Mouse (Mus musculus) midbrain, embryonic 16.5 days (tissue): ENCODE results near the gene Zfp967. TPM values are rescaled to one million over a fixed set of nuclear protein-coding genes. Genes with fewer than 3 reads are reported as not detected.
"Not testable (repeated sequence)": the region's sequence is repeated elsewhere in the genome, so short reads cannot be mapped to it uniquely, and the experiment has no call there.

Experiments used
- ATAC-seq: fragments of 200-750 bp; cut with Nextera tagmentation; 2 replicates; pipeline ENCODE4 v1.8.0; 2017; ENCODE audit warnings: moderate TSS enrichment
- H3K27ac ChIP-seq: fragments of 300-500 bp; sonication (generic); 2 replicates; pipeline ENCODE4 v1.5.1; 2014; ENCODE audit warnings: mild to moderate bottlenecking, low read length, mixed read lengths
- H3K27me3 ChIP-seq: fragments of 300-500 bp; sonication (generic); 2 replicates; pipeline ENCODE4 v1.6.1; 2014; ENCODE audit warnings: low read depth, low read length, mixed read lengths; ENCODE audit not compliant: control insufficient read depth, insufficient read depth
- H3K36me3 ChIP-seq: fragments of 300-500 bp; sonication (generic); 2 replicates; pipeline ENCODE4 v1.6.1; 2014; ENCODE audit warnings: mild to moderate bottlenecking, low read length, moderate library complexity, mixed read lengths; ENCODE audit not compliant: control insufficient read depth, insufficient read depth
- H3K4me1 ChIP-seq: fragments of 300-500 bp; sonication (generic); 2 replicates; pipeline ENCODE4 v1.6.1; 2014; ENCODE audit warnings: mild to moderate bottlenecking, low read length, mixed read lengths; ENCODE audit not compliant: control insufficient read depth, insufficient read depth
- H3K4me2 ChIP-seq: fragments of 300-500 bp; sonication (generic); 2 replicates; pipeline ENCODE4 v1.6.1; 2014; ENCODE audit warnings: mild to moderate bottlenecking, low read length, mixed read lengths
- H3K4me3 ChIP-seq: fragments of 300-500 bp; sonication (generic); 2 replicates; pipeline ENCODE4 v1.5.1; 2014; ENCODE audit warnings: low read depth, mild to moderate bottlenecking, low read length, moderate library complexity, mixed read lengths
- H3K9ac ChIP-seq: fragments of 300-500 bp; sonication (generic); 2 replicates; pipeline ENCODE4 v1.6.1; 2014; ENCODE audit warnings: low read depth, low read length, mixed read lengths
- H3K9me3 ChIP-seq: fragments of 300-500 bp; sonication (generic); replicated peaks from 2 replicates; pipeline ENCODE4 v1.6.1; 2014; ENCODE audit warnings: mild to moderate bottlenecking, low read length, mixed read lengths; ENCODE audit not compliant: control insufficient read depth, poor library complexity, severe bottlenecking
- WGBS: fragments of 180-500 bp; shearing (Covaris S2); extraction: QIAGEN DNeasy Blood & Tissue Kit; methylation state at CpG from one replicate; pipeline ENCODE4 v1.1.7; 2014; 5-methylcytosine and 5-hydroxymethylcytosine counted together
- polyA plus RNA-seq: library from polyadenylated mRNA; unstranded; fragments of >200 nt; fragmentation: Nextera tagmentation; extraction: Ambion mirVana; gene quantifications from 2 replicates; pipeline ENCODE4 v1.2.1, GENCODE M21; 2015

Gene Zfp967
- polyA plus RNA-seq: not detected in 2 replicates

- not testable (repeated sequence) for H3K27me3 ChIP-seq, H3K4me3 ChIP-seq, H3K9ac ChIP-seq, H3K9me3 ChIP-seq, H3K27ac ChIP-seq, H3K36me3 ChIP-seq, H3K4me2 ChIP-seq, ATAC-seq, H3K4me1 ChIP-seq
- no CpG with 5 or more reads among the region's 9 CpGs for WGBS
Measured at GRCm38 (mm10) chr2:176520756-176521155, at the start of gene Zfp967. Gene Zfp967 (plus strand): TSS chr2:176521056.

- WGBS: no CpG with 5 or more reads among the region's 4 CpGs
- H3K4me3 ChIP-seq: not testable (repeated sequence)
Measured at GRCm38 (mm10) chr2:176486683-176487082, 34.2 kb upstream of the Zfp967 start, which contains the start of gene Gm14434. Gene Gm14434 (minus strand): TSS chr2:176486783.

More at GRCm38 (mm10) chr2:176486683-176487082, 34.2 kb upstream of the Zfp967 start, which contains the start of gene Gm14434:
- not testable (repeated sequence) for H3K9me3 ChIP-seq, H3K4me2 ChIP-seq, H3K27ac ChIP-seq, H3K4me1 ChIP-seq, H3K36me3 ChIP-seq, H3K9ac ChIP-seq, H3K27me3 ChIP-seq, ATAC-seq

Other genes starting within 250 kb of the Zfp967 start
- gene Gm11009, start 201.6 kb upstream of the Zfp967 start, polyA plus RNA-seq: not detected in 2 replicates
- 11.1 and 13.1 TPM in 2 replicates for gene Gm14435, start 97.5 kb upstream of the Zfp967 start, polyA plus RNA-seq
- 3.1 and 10.8 TPM in 2 replicates for gene Gm14434, start 34.3 kb upstream of the Zfp967 start, polyA plus RNA-seq
- 26.8 and 29.4 TPM in 2 replicates for gene Gm14308, start 115.3 kb downstream of the Zfp967 start, polyA plus RNA-seq
- gene Zfp973, start 149.5 kb downstream of the Zfp967 start, polyA plus RNA-seq: 9.2 and 10.2 TPM in 2 replicates
- gene Gm14305, start 187.3 kb downstream of the Zfp967 start, polyA plus RNA-seq: 34.2 and 41.0 TPM in 2 replicates